Mouse (Mus musculus) midbrain, embryonic 12.5 days (tissue): ENCODE measurements around the gene Apc2. TPM values are rescaled to one million over a fixed set of nuclear protein-coding genes. Genes with fewer than 3 reads are reported as not detected.
A peak's percentile ranks its signal among the peaks of the same experiment; 100 is the strongest.

ENCODE experiments used
- ATAC-seq: fragments of 200-750 bp; cut with Nextera tagmentation; 2 replicates; pipeline ENCODE4 v1.8.0; 2017; ENCODE audit warnings: low read depth, moderate TSS enrichment, moderate library complexity; ENCODE audit not compliant: low FRiP score
- H3K27ac ChIP-seq: fragments of 300-500 bp; sonication (generic); replicated peaks from 2 replicates; pipeline ENCODE4 v1.5.1; 2016; ENCODE audit warnings: mild to moderate bottlenecking
- H3K27me3 ChIP-seq: fragments of 300-500 bp; sonication (generic); 2 replicates; pipeline ENCODE4 v1.6.1; 2016; ENCODE audit warnings: mild to moderate bottlenecking
- H3K36me3 ChIP-seq: fragments of 300-500 bp; sonication (generic); 2 replicates; pipeline ENCODE4 v1.6.1; 2016
- H3K4me1 ChIP-seq: fragments of 300-500 bp; sonication (generic); 2 replicates; pipeline ENCODE4 v1.6.1; 2016
- H3K4me2 ChIP-seq: fragments of 300-500 bp; sonication (generic); replicated peaks from 2 replicates; pipeline ENCODE4 v1.6.1; 2016; ENCODE audit warnings: mild to moderate bottlenecking, moderate library complexity
- H3K4me3 ChIP-seq: fragments of 300-500 bp; sonication (generic); 2 replicates; pipeline ENCODE4 v1.5.1; 2016; ENCODE audit warnings: mild to moderate bottlenecking
- H3K9ac ChIP-seq: fragments of 300-500 bp; sonication (generic); replicated peaks from 2 replicates; pipeline ENCODE4 v1.6.1; 2016; ENCODE audit warnings: mild to moderate bottlenecking, moderate library complexity
- H3K9me3 ChIP-seq: fragments of 300-500 bp; sonication (generic); 2 replicates; pipeline ENCODE4 v1.6.1; 2016; ENCODE audit warnings: mild to moderate bottlenecking
- WGBS: fragments of 180-500 bp; shearing (Covaris S2); methylation state at CpG from one replicate; pipeline ENCODE4 v1.1.7; 2016; 5-methylcytosine and 5-hydroxymethylcytosine counted together
- polyA plus RNA-seq: library from polyadenylated mRNA; unstranded; fragments of >200 nt; fragmentation: Nextera tagmentation; extraction: Ambion mirVana; gene quantifications from 2 replicates; pipeline ENCODE4 v1.2.1, GENCODE M21; 2016

Gene Apc2
- polyA plus RNA-seq, 1 experiment from 2014 or later = 181 TPM

DNA sequence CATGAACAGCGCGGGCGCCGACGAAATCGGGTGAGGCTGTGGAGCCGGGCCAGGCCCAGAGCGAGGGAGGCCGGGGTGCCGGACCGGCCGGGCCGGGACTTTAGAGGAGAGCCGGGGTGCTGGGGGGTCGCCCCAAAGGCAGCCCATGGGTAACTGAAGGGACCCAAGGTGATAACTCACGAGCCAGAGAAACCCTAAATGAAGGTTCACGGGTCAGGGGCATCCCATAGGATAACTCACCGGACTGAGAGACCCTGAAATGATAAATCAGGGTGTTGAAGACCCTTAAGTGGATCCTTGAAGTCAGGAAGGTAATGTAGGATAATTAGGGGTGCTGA is 30.7 kb upstream of the Apc2 start:
- Histone ChIP-seq H3K9ac (peak overlapping the region; percentile 99), H3K9me3 (no peaks in the 10 kb centered on the region), H3K4me2 (peak overlapping the region; percentile 68), H3K4me1 (peaks cover 60% of the 10 kb centered on the region), H3K27me3 (no peaks in the 10 kb centered on the region), H3K4me3 (peak overlapping the region; percentile 94), H3K27ac (peak overlapping the region; percentile 72), H3K36me3 (peaks cover 18% of the 10 kb centered on the region)
- peak; percentile 25; the same call in 1 of the 2 replicates for ATAC-seq
- 2% methylated on average over 18 of the region's 18 CpGs for WGBS

DNA sequence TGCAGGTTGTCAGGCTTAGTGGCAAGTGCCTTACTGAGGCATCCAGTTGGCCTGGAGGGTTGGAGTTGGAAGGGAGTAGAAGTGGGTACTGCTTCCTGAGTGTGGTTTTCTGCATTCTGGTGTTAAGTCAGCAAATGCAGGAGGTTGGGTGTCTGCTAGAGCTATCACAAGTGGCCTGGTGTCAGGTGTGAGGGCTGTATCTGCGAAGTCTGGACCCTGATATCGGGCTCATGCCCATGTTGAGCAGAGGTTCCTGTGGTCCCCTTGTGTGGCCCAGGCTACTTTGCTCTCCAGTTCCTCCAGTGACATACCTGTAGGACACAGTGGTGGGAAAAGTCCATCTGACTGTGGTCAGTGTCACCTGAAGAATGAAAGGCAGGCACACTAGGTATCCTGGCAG is 25.7 kb upstream of the Apc2 start:
- WGBS = 95% methylated on average over 2 of the region's 2 CpGs
- H3K9ac ChIP-seq = no peak overlapping the region
- no peak overlapping the region for H3K4me2 ChIP-seq
- H3K36me3 ChIP-seq = peaks cover 49% of the 10 kb centered on the region
- H3K4me1 ChIP-seq = peaks cover 56% of the 10 kb centered on the region
- H3K4me3 ChIP-seq = no peak overlapping the region
- no peak overlapping the region for H3K27ac ChIP-seq
- H3K9me3 ChIP-seq = no peaks in the 10 kb centered on the region
- H3K27me3 ChIP-seq = no peaks in the 10 kb centered on the region
- ATAC-seq = no peak

DNA sequence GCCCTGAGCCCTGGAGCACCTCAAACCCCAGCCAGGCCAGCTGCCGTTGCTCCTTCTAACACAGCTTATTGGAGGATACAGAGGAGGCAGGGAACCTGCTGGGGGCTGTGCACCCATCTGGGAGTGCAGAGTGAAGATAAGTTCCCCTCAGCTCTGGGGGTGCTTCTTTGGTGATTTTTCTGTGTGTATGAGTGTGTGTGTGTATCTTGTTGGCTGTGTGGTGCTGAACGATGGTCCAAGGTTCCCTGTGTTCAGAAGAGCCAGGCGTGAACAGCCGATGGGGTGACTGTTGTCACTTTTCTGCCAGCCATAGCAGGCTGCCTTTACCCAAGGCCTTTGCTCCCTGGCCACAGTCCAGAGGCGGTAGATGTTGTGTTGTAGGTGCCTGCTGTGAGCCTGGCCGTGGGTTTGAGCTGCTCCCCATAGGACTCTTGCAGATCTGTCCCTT is 25.0 kb upstream of the Apc2 start:
- no peak overlapping the region for H3K4me3 ChIP-seq
- H3K9me3 ChIP-seq = no peaks in the 10 kb centered on the region
- no peak overlapping the region for H3K4me2 ChIP-seq
- no peaks in the 10 kb centered on the region for H3K27me3 ChIP-seq
- peaks cover 54% of the 10 kb centered on the region for H3K36me3 ChIP-seq
- no peak overlapping the region for H3K27ac ChIP-seq
- WGBS = 79% methylated on average over 6 of the region's 6 CpGs
- H3K4me1 ChIP-seq = peaks cover 54% of the 10 kb centered on the region
- ATAC-seq = no peak
- no peak overlapping the region; the same call in 1 of the 2 replicates for H3K9ac ChIP-seq

DNA sequence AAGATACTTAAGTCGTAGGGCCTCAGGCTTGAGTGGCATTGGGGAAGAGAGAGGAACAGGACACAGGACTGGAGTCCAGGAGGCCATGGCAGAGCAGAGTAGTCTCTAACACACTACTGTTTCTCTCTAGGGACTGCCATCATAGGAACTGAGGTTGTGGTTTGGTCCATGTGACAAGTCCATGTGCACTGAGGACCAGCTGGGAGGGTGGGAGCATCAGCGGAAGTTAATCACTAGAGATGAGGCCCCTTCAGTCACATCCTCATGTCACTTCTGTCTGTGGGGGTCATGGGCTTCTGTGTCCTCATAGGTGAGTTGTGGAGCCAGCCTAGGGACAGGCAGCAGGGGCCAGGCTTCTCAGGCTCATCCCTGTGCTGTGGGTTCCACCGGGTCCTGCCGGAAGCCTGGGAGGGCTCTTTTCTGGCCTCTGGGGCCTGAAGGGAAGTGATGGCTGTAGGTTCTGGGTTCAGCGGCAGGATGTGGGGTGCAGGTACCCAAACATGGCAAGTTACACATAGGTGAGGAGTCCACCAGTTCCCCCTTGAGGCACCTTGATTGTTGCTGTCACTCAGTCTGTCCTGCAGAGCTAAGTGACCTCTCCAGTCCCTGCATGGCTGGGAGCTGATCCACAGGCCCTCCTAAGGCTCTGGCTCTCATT is 24.5 kb upstream of the Apc2 start:
- no peaks in the 10 kb centered on the region for H3K9me3 ChIP-seq
- H3K27me3 ChIP-seq = no peaks in the 10 kb centered on the region
- no peak for ATAC-seq
- peaks cover 60% of the 10 kb centered on the region for H3K36me3 ChIP-seq
- H3K4me3 ChIP-seq = no peak overlapping the region
- no peak overlapping the region; the same call in 1 of the 2 replicates for H3K9ac ChIP-seq
- H3K4me1 ChIP-seq = peaks cover 48% of the 10 kb centered on the region
- no peak overlapping the region for H3K4me2 ChIP-seq
- no peak overlapping the region for H3K27ac ChIP-seq
- 92% methylated on average over 5 of the region's 5 CpGs for WGBS

DNA sequence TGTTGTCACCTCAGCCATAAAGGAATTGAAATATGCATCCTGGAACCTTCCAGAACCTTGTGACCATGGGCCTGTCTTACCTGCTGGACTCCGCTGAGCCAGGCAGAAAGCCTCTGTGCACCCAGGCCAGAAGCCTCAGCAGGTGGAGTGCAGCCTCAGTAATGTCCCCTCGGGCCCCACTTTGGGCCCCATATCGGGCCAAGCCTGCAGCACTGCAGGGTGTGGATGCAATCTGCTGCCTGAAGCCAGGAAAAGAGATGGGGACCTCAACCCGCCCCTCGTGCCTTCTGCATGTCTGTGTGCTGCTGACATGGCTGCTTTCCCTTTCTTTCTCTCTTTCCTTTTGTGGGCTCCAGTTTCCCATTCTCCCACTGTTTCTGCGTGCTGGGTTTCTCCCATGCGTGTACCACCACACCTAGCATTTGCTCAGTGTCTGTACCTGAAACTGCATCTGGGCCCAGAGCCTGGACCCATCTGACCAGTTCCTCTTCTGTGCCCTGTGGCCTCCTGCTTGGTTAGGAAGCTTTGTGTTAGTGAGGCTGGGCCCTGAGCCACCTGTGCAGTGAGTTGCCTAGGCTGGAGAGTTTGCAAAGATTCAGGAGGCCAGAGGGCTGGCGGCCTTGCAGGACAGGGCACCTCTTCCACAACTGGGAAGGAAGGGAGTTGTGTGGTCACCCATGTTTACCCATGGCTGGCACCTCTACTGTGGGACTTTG is 23.7 kb upstream of the Apc2 start:
- Histone ChIP-seq H3K27me3 (no peaks in the 10 kb centered on the region), H3K4me2 (no peak overlapping the region), H3K27ac (no peak overlapping the region), H3K9ac (no peak overlapping the region), H3K9me3 (no peaks in the 10 kb centered on the region), H3K4me3 (no peak overlapping the region), H3K36me3 (peaks cover 63% of the 10 kb centered on the region), H3K4me1 (peaks cover 41% of the 10 kb centered on the region)
- 91% methylated on average over 8 of the region's 8 CpGs for whole genome bisulfite sequencing
- ATAC-seq = no peak

DNA sequence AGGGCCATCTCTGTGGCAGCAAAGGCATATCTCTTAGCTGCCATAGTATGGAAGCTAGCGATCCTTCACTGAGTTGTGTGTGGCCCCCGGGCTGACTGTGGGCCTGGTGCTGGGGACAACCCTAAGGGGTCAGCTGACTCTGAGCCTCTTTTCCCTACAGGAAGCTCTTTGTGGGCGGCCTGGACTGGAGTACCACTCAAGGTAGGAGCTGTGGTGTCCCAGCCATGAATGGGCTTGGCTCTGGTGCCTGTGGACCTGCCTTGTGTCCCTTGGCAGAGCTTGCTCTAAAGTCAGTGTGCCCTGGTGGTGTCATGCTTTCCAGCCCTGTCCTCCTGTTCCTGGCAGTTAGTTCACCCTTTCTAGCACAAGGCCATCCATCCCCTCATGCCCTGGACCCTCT is 21.9 kb upstream of the Apc2 start:
- no peak overlapping the region for H3K9ac ChIP-seq

DNA sequence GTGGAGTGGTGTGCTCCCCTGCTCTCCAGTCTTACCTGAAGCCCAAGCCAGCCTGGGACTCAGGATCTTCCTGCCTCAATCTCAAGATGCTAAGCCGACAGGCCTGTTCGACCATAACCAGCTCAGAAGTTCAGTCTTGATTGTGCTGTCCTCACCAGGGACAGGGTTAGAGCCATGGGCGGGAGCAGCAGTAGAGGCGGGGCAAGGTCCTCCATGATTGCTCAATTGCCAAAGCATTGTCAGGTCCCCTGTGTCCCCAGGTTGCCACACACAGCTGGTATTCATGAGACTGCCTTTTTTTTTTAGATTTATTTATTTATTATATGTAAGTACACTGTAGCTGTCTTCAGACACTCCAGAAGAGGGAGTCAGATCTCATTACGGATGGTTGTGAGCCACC is 19.5 kb upstream of the Apc2 start:
- Histone ChIP-seq H3K4me3 (no peak overlapping the region), H3K9me3 (no peaks in the 10 kb centered on the region), H3K4me1 (0 out of 2 replicates have a peak, but pooled peaks cover 8% of the 10 kb centered on the region), H3K27me3 (no peaks in the 10 kb centered on the region), H3K27ac (no peak overlapping the region), H3K36me3 (peaks cover 84% of the 10 kb centered on the region), H3K9ac (no peak overlapping the region), H3K4me2 (no peak overlapping the region)
- no peak for ATAC-seq
- WGBS = 85% methylated on average over 5 of the region's 5 CpGs

More for the DNA sequence above, 21.9 kb upstream of the Apc2 start:
- H3K4me1 ChIP-seq = peaks cover 25% of the 10 kb centered on the region
- H3K4me3 ChIP-seq = no peak overlapping the region
- no peak overlapping the region for H3K27ac ChIP-seq
- no peaks in the 10 kb centered on the region for H3K27me3 ChIP-seq
- no peaks in the 10 kb centered on the region for H3K9me3 ChIP-seq
- ATAC-seq = no peak
- H3K4me2 ChIP-seq = no peak overlapping the region
- 94% methylated on average over 3 of the region's 3 CpGs for WGBS
- peaks cover 73% of the 10 kb centered on the region for H3K36me3 ChIP-seq

DNA sequence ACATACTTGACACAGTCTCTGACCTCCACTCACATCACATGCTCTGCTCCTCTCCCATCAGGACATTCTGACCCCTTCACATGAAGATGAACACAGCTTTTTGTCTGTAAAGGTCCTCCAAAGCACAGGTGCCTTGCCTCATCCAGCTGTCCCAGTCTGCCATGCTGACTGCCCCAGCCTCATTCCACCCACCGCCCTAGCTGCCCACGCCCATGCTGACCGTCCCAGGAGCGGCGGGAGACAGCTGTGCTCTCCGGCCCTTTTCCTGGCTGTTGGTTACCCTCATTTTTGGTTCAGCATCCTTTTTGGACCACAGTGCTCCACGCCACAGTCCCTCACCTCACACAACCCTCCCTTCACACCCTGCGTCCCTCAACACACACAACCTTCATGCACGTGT is 17.4 kb upstream of the Apc2 start:
- no peak for ATAC-seq
- 96% methylated on average over 9 of the region's 9 CpGs for WGBS
- no peak overlapping the region for H3K9ac ChIP-seq
- H3K4me1 ChIP-seq = peaks cover 3% of the 10 kb centered on the region; the same call in 1 of the 2 replicates
- H3K4me2 ChIP-seq = no peak overlapping the region
- H3K36me3 ChIP-seq = peaks cover 95% of the 10 kb centered on the region
- H3K27ac ChIP-seq = no peak overlapping the region
- no peaks in the 10 kb centered on the region for H3K9me3 ChIP-seq
- H3K4me3 ChIP-seq = no peak overlapping the region
- H3K27me3 ChIP-seq = no peaks in the 10 kb centered on the region

DNA sequence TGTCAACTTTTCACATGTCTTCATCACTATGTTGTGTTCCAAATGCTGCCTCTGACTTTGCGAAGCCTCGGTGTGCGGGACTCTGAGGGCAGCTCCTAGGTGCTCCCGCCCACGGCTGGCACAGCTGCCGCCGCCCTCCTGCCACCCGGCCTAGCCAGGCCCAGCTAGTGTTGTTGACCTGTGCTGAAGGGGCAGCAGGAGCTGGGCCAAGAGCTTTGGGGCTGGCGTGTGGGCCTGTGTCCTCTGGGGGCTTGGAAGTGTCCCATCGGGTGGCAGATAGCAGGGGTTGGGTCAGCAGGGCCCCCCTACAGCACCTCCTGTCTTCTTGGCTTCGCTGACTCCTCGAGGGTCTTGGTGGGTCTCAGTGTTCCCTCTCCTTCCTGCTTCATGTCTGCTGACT is 16.5 kb upstream of the Apc2 start:
- no peaks in the 10 kb centered on the region for H3K9me3 ChIP-seq
- no peak overlapping the region for H3K9ac ChIP-seq
- no peak overlapping the region for H3K4me3 ChIP-seq
- WGBS = 95% methylated on average over 12 of the region's 12 CpGs
- no peaks in the 10 kb centered on the region; the same call in 1 of the 2 replicates for H3K27me3 ChIP-seq
- peaks cover 3% of the 10 kb centered on the region; the same call in 1 of the 2 replicates for H3K4me1 ChIP-seq
- 0 out of 2 replicates have a peak overlapping the region, but pooled peaks have one; percentile 39 for H3K27ac ChIP-seq
- peaks cover 95% of the 10 kb centered on the region for H3K36me3 ChIP-seq
- no peak overlapping the region for H3K4me2 ChIP-seq
- no peak for ATAC-seq

DNA sequence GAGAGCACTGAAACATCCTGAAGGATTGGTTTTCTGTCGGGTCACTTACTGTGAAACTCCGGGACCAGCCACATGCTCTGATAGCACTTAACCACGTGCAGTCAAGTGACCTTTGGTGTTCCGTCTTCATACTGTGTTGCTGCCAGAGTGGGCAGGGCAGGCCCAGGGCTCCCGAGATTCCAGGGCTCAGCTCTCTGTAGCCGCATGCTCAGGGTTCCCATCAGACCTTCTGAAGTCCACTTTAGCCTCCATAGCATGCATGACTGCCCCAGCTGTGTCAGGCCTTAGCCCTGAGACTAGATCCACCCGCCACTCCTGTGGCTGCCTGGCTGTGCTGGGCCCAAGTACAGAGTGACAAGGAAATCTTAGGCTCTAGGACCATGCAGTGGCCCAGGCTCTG is 14.5 kb upstream of the Apc2 start:
- no peak overlapping the region for H3K4me3 ChIP-seq
- ATAC-seq = no peak
- peaks cover 3% of the 10 kb centered on the region; the same call in 1 of the 2 replicates for H3K4me1 ChIP-seq
- no peak overlapping the region for H3K9ac ChIP-seq
- peaks cover 97% of the 10 kb centered on the region for H3K36me3 ChIP-seq
- H3K4me2 ChIP-seq = no peak overlapping the region
- 88% methylated on average over 7 of the region's 7 CpGs for WGBS
- H3K9me3 ChIP-seq = no peaks in the 10 kb centered on the region
- H3K27me3 ChIP-seq = no peaks in the 10 kb centered on the region; the same call in 1 of the 2 replicates
- H3K27ac ChIP-seq = peak overlapping the region; percentile 35; the same call in 1 of the 2 replicates

DNA sequence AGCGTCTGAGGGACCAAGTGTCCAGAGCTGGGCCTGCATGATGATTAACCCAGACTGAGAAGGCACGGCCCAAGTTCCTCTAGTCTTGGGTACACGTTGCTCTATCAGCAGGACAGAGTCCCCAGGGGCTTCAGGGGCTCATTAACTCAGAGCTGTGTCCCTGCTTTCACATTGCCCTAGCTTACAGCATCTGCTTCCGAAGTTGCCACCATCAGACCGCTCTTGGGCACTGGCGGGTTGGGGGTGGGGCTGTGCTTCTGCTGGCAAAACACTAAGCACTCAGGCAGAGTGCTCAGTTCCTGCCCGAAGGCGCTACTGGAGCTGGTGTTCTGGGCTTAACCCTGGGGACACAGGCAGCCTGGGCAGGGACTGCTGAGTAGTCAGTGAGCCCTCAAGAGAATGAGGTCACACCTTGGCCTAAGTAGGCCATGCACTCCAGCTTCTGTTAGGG is 13.8 kb upstream of the Apc2 start:
- peaks cover 97% of the 10 kb centered on the region for H3K36me3 ChIP-seq
- WGBS = 84% methylated on average over 8 of the region's 8 CpGs
- no peaks in the 10 kb centered on the region for H3K9me3 ChIP-seq
- H3K4me1 ChIP-seq = peaks cover 3% of the 10 kb centered on the region; the same call in 1 of the 2 replicates
- ATAC-seq = peak; percentile 24; the same call in 1 of the 2 replicates
- H3K4me2 ChIP-seq = no peak overlapping the region
- H3K9ac ChIP-seq = no peak overlapping the region
- no peaks in the 10 kb centered on the region; the same call in 1 of the 2 replicates for H3K27me3 ChIP-seq
- H3K27ac ChIP-seq = peak overlapping the region; percentile 35; the same call in 1 of the 2 replicates
- H3K4me3 ChIP-seq = no peak overlapping the region
